Mouse (Mus musculus) heart, embryonic 15.5 days (tissue): ENCODE measurements around the gene Aldh8a1. TPM values are rescaled to one million over a fixed set of nuclear protein-coding genes. Genes with fewer than 3 reads are reported as not detected.

Experiments
- ATAC-seq: fragments of 200-750 bp; cut with Nextera tagmentation; replicated peaks from 2 replicates; pipeline ENCODE4 v1.8.0; 2017; ENCODE audit warnings: low read depth, moderate TSS enrichment; ENCODE audit not compliant: insufficient number of reproducible peaks, insufficient read depth, low FRiP score
- H3K27ac ChIP-seq: fragments of 300-500 bp; sonication (generic); 2 replicates; pipeline ENCODE4 v1.5.1; 2015; ENCODE audit warnings: mild to moderate bottlenecking, inconsistent platforms
- H3K27me3 ChIP-seq: fragments of 300-500 bp; sonication (generic); 2 replicates; pipeline ENCODE4 v1.6.1; 2015; ENCODE audit warnings: inconsistent platforms
- H3K36me3 ChIP-seq: fragments of 300-500 bp; sonication (generic); 2 replicates; pipeline ENCODE4 v1.6.1; 2015; ENCODE audit warnings: mild to moderate bottlenecking, inconsistent platforms
- H3K4me1 ChIP-seq: fragments of 300-500 bp; sonication (generic); replicated peaks from 2 replicates; pipeline ENCODE4 v1.6.1; 2015; ENCODE audit warnings: inconsistent platforms
- H3K4me2 ChIP-seq: fragments of 300-500 bp; sonication (generic); 2 replicates; pipeline ENCODE4 v1.6.1; 2015; ENCODE audit warnings: inconsistent platforms, mild to moderate bottlenecking, moderate library complexity
- H3K4me3 ChIP-seq: fragments of 300-500 bp; sonication (generic); 2 replicates; pipeline ENCODE4 v1.5.1; 2015; ENCODE audit warnings: mild to moderate bottlenecking, inconsistent platforms
- H3K9ac ChIP-seq: fragments of 300-500 bp; sonication (generic); 2 replicates; pipeline ENCODE4 v1.6.1; 2015; ENCODE audit warnings: mild to moderate bottlenecking, inconsistent platforms
- H3K9me3 ChIP-seq: fragments of 300-500 bp; sonication (generic); replicated peaks from 2 replicates; pipeline ENCODE4 v1.6.1; 2016; ENCODE audit warnings: inconsistent platforms
- WGBS: fragments of 180-500 bp; shearing (Covaris S2); methylation state at CpG from one replicate; pipeline ENCODE4 v1.1.7; 2015; ENCODE audit warnings: mixed read lengths; 5-methylcytosine and 5-hydroxymethylcytosine counted together
- polyA plus RNA-seq: library from polyadenylated mRNA; unstranded; fragments of >200 nt; fragmentation: Nextera tagmentation; extraction: Ambion mirVana; gene quantifications from 2 replicates; pipeline ENCODE4 v1.2.1, GENCODE M21; 2015

Gene Aldh8a1
- polyA plus RNA-seq, 1 experiment from 2014 or later = not detected

GRCm38 (mm10) chr10:21350531-21351515, 26.3 kb upstream of the Aldh8a1 start:
- no peak overlapping the region for H3K9ac ChIP-seq
- no peaks in the 10 kb centered on the region for H3K4me1 ChIP-seq
- peaks cover 30% of the 10 kb centered on the region for H3K36me3 ChIP-seq
- no peak overlapping the region for H3K4me2 ChIP-seq
- H3K27me3 ChIP-seq = no peaks in the 10 kb centered on the region
- H3K9me3 ChIP-seq = no peaks in the 10 kb centered on the region
- ATAC-seq = no peak
- WGBS = 84% methylated on average over 11 of the region's 11 CpGs
- no peak overlapping the region for H3K27ac ChIP-seq
- no peak overlapping the region for H3K4me3 ChIP-seq

- H3K4me1 ChIP-seq = no peaks in the 10 kb centered on the region
- H3K36me3 ChIP-seq = peaks cover 25% of the 10 kb centered on the region
- H3K9ac ChIP-seq = no peak overlapping the region
- H3K27me3 ChIP-seq = no peaks in the 10 kb centered on the region
- no peaks in the 10 kb centered on the region for H3K9me3 ChIP-seq
- WGBS = 84% methylated on average over 12 of the region's 12 CpGs
- ATAC-seq = no peak
- H3K27ac ChIP-seq = no peak overlapping the region
- no peak overlapping the region for H3K4me2 ChIP-seq
- H3K4me3 ChIP-seq = no peak overlapping the region
Measured at GRCm38 (mm10) chr10:21351766-21352165, 25.3 kb upstream of the Aldh8a1 start.

- Histone ChIP-seq H3K9me3 (no peaks in the 10 kb centered on the region), H3K36me3 (peaks cover 23% of the 10 kb centered on the region), H3K4me2 (no peak overlapping the region), H3K27ac (no peak overlapping the region), H3K4me1 (no peaks in the 10 kb centered on the region), H3K4me3 (no peak overlapping the region), H3K27me3 (no peaks in the 10 kb centered on the region), H3K9ac (no peak overlapping the region)
- 63% methylated on average over 5 of the region's 5 CpGs for WGBS
- no peak for ATAC-seq
Measured at GRCm38 (mm10) chr10:21353890-21354289, 23.2 kb upstream of the Aldh8a1 start.

GRCm38 (mm10) chr10:21354506-21354905, 22.6 kb upstream of the Aldh8a1 start:
- Histone ChIP-seq H3K9me3 (no peaks in the 10 kb centered on the region), H3K36me3 (peaks cover 23% of the 10 kb centered on the region), H3K27ac (no peak overlapping the region), H3K4me2 (no peak overlapping the region), H3K4me1 (no peaks in the 10 kb centered on the region), H3K4me3 (no peak overlapping the region), H3K9ac (no peak overlapping the region), H3K27me3 (no peaks in the 10 kb centered on the region)
- 90% methylated on average over 7 of the region's 7 CpGs for WGBS
- ATAC-seq = no peak

GRCm38 (mm10) chr10:21357986-21358385, 19.1 kb upstream of the Aldh8a1 start:
- no peak overlapping the region for H3K4me3 ChIP-seq
- no peaks in the 10 kb centered on the region for H3K27me3 ChIP-seq
- H3K4me2 ChIP-seq = no peak overlapping the region
- H3K9ac ChIP-seq = no peak overlapping the region
- no peaks in the 10 kb centered on the region for H3K4me1 ChIP-seq
- WGBS = 93% methylated on average over 8 of the region's 8 CpGs
- peaks cover 23% of the 10 kb centered on the region; the same call in 1 of the 2 replicates for H3K36me3 ChIP-seq
- ATAC-seq = no peak
- H3K9me3 ChIP-seq = no peaks in the 10 kb centered on the region
- no peak overlapping the region for H3K27ac ChIP-seq

GRCm38 (mm10) chr10:21359086-21359485, 18.0 kb upstream of the Aldh8a1 start:
- H3K9me3 ChIP-seq = no peaks in the 10 kb centered on the region
- no peak for ATAC-seq
- 95% methylated on average over 4 of the region's 4 CpGs for WGBS
- no peaks in the 10 kb centered on the region for H3K4me1 ChIP-seq
- H3K27ac ChIP-seq = no peak overlapping the region
- no peak overlapping the region for H3K4me2 ChIP-seq
- H3K36me3 ChIP-seq = peaks cover 19% of the 10 kb centered on the region; the same call in 1 of the 2 replicates
- no peak overlapping the region for H3K4me3 ChIP-seq
- H3K27me3 ChIP-seq = no peaks in the 10 kb centered on the region
- H3K9ac ChIP-seq = no peak overlapping the region

- Histone ChIP-seq H3K27me3 (no peaks in the 10 kb centered on the region), H3K36me3 (peaks cover 29% of the 10 kb centered on the region; the same call in 1 of the 2 replicates), H3K4me1 (no peaks in the 10 kb centered on the region), H3K27ac (no peak overlapping the region), H3K9me3 (no peaks in the 10 kb centered on the region), H3K9ac (no peak overlapping the region), H3K4me3 (no peak overlapping the region), H3K4me2 (no peak overlapping the region)
- no peak for ATAC-seq
- WGBS = 63% methylated on average over 7 of the region's 7 CpGs
Measured at GRCm38 (mm10) chr10:21361871-21362270, 15.2 kb upstream of the Aldh8a1 start.

GRCm38 (mm10) chr10:21363297-21363696, 13.8 kb upstream of the Aldh8a1 start:
- Histone ChIP-seq H3K4me1 (no peaks in the 10 kb centered on the region), H3K9me3 (no peaks in the 10 kb centered on the region), H3K9ac (no peak overlapping the region), H3K27ac (no peak overlapping the region), H3K27me3 (no peaks in the 10 kb centered on the region), H3K4me3 (no peak overlapping the region), H3K4me2 (no peak overlapping the region), H3K36me3 (peaks cover 31% of the 10 kb centered on the region)
- 76% methylated on average over 4 of the region's 4 CpGs for WGBS
- ATAC-seq = no peak

GRCm38 (mm10) chr10:21364946-21365345, 12.1 kb upstream of the Aldh8a1 start:
- 94% methylated on average over 7 of the region's 7 CpGs for WGBS
- H3K4me1 ChIP-seq = no peaks in the 10 kb centered on the region
- no peaks in the 10 kb centered on the region for H3K9me3 ChIP-seq
- H3K9ac ChIP-seq = no peak overlapping the region
- H3K27ac ChIP-seq = no peak overlapping the region
- no peak overlapping the region for H3K4me3 ChIP-seq
- peaks cover 41% of the 10 kb centered on the region for H3K36me3 ChIP-seq
- no peak for ATAC-seq
- no peaks in the 10 kb centered on the region for H3K27me3 ChIP-seq
- H3K4me2 ChIP-seq = no peak overlapping the region

- H3K36me3 ChIP-seq = peaks cover 35% of the 10 kb centered on the region
- no peak overlapping the region for H3K9ac ChIP-seq
- no peak overlapping the region for H3K27ac ChIP-seq
- no peak overlapping the region for H3K4me2 ChIP-seq
- WGBS = 70% methylated on average over 4 of the region's 4 CpGs
- no peaks in the 10 kb centered on the region for H3K9me3 ChIP-seq
- H3K4me3 ChIP-seq = no peak overlapping the region
- ATAC-seq = no peak
- H3K27me3 ChIP-seq = no peaks in the 10 kb centered on the region
- no peaks in the 10 kb centered on the region for H3K4me1 ChIP-seq
Measured at GRCm38 (mm10) chr10:21365897-21366296, 11.2 kb upstream of the Aldh8a1 start.

GRCm38 (mm10) chr10:21366471-21366870, 10.6 kb upstream of the Aldh8a1 start:
- Histone ChIP-seq H3K36me3 (peaks cover 31% of the 10 kb centered on the region), H3K9ac (no peak overlapping the region), H3K4me2 (no peak overlapping the region), H3K4me3 (no peak overlapping the region), H3K27me3 (no peaks in the 10 kb centered on the region), H3K4me1 (no peaks in the 10 kb centered on the region), H3K27ac (no peak overlapping the region), H3K9me3 (no peaks in the 10 kb centered on the region)
- 65% methylated on average over 3 of the region's 3 CpGs for WGBS
- 0 out of 2 replicates have a peak, but pooled peaks have one; percentile 35 for ATAC-seq

- Histone ChIP-seq H3K27me3 (no peaks in the 10 kb centered on the region), H3K9ac (no peak overlapping the region), H3K9me3 (no peaks in the 10 kb centered on the region), H3K27ac (no peak overlapping the region), H3K4me3 (no peak overlapping the region), H3K4me2 (no peak overlapping the region), H3K4me1 (no peaks in the 10 kb centered on the region), H3K36me3 (peaks cover 31% of the 10 kb centered on the region)
- WGBS = 91% methylated on average over 9 of the region's 9 CpGs
- no peak for ATAC-seq
Measured at GRCm38 (mm10) chr10:21367481-21367880, 9.6 kb upstream of the Aldh8a1 start.
